Mouse (Mus musculus) WW6 (cell line): ENCODE data around the gene Nprl3.

Experiments
- DNase-seq: peaks from one replicate; pipeline ENCODE4 v3.0.0-alpha.2; 2013; ENCODE audit warnings: low read depth, low spot score

Gene Nprl3

GRCm38 (mm10) chr11:32198256-32198955, 69.1 kb downstream of the Nprl3 start:
- DNase-seq = no peak

- no peak for DNase-seq
Observed at GRCm38 (mm10) chr11:32197766-32198165, 69.7 kb downstream of the Nprl3 start.

DNA sequence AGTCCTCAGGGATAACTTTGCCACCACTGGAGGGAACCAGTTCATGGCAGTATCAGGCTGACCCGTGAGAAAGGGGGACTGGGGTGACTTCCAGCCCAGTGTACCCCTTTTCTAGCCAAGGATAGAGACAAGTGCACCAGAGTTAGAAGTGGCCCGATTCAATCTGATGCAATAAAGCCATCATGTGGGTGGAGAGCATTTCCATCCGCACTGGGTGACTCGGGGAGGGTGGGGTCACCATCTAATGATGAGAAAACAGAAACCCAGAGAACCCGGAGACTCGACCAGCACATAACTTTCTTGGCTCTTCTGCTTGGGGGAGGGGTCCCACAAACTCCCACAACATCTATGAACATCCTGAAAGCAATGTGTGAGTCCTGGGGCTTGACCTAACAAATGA, 70.8 kb downstream of the Nprl3 start:
- DNase-seq = no peak

DNA sequence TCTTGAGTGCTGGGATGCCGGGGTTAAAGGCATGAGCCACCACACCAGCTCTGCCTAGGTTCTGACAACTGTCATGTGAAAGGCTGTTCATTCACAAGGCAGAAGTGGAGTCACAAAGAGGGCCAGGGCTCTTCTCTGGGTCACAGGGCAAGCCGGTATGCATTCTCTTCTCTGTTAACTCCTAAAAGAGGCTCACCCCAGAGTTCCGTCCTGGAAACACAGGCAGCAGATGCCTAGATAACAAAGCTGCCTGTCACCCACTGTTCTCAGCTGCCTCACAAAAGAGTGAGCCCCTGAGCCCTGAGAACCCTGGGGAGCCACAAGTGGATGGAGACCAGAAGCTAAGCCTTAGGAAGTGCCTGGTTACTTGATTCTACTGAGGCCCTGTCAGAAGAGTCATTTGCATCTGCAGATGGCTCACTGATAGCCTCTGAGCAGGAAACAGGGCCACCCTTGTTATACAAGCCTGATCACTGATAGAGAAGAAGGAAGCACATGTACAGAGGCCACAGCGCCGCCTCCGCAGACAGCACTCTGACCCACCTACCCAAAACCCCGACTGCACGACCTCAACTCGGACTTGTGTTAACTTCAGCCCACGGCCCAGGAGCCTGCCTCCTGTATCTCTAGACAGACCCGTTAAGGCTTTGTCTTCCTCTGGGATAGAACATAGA, 71.5 kb downstream of the Nprl3 start:
- no peak for DNase-seq

- no peak for DNase-seq
Observed at GRCm38 (mm10) chr11:32194626-32195025, 72.9 kb downstream of the Nprl3 start.

- DNase-seq = no peak
Observed at GRCm38 (mm10) chr11:32194086-32194485, 73.4 kb downstream of the Nprl3 start.

DNA sequence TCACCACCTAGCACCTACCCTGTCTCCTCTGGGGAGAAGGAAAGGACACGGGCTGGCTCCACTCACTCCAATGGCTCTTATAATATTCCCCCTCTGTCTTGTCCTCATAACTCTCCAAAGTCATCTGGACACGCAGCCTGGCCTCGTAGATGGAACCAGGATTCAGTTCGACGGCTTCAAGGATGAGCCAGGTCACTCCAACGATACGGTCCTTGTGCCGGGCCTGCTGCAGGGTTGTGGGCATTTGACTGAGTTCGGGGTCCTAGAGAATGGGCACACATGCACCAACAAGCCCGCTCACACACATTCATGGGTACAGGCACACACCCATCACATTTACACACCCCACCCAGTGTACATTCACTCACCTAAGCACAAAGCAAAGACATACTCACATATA, 74.4 kb downstream of the Nprl3 start:
- no peak for DNase-seq

DNA sequence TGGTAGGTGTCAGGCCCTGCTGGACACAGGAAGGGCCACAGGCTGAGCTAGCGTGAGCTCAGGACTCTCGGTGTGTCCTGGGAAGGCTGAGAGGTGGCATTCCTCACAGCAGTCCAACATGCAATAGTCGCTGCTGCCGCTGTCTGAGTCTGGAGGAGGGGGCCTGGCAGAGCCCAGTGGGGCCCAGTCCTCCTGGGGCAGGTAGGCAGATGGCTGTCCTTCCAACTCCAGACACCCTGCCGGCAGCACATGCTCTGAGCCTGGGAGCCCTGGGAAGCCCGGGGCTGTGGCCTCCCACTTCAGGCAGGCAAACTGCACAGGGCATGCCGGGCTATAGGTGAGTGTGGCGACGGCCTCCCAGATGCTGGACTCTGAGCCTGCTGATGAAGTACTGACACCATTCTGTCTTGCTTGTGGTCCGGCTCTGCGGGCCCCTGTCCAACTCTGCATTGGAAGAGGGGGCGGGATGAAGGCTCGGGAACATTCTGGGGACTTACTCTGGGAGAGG, 76.8 kb downstream of the Nprl3 start:
- DNase-seq = no peak

GRCm38 (mm10) chr11:32190119-32190518, 77.4 kb downstream of the Nprl3 start:
- DNase-seq = no peak

DNA sequence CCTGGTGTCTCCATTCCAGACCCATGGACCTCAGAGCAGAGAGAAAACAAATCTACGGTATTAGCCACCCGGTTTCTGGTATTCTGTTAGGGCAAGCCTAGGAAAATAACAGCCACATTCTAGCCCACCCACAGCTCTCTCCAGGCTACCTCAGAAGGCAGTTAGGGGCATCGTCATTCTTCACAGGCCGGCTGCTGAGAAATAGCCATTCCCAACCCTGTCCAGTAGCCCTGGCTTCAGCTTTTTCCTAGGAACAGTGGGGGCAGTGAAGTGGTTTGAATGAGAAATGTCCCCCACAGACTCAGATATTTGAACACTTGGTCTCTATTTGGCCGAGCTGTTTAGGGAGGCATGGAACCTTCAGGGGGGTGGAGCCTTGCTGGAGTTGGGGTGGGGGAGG, 78.1 kb downstream of the Nprl3 start:
- DNase-seq = no peak

GRCm38 (mm10) chr11:32188881-32189280, 78.6 kb downstream of the Nprl3 start:
- no peak for DNase-seq

GRCm38 (mm10) chr11:32187256-32187655, 80.3 kb downstream of the Nprl3 start:
- no peak for DNase-seq

DNA sequence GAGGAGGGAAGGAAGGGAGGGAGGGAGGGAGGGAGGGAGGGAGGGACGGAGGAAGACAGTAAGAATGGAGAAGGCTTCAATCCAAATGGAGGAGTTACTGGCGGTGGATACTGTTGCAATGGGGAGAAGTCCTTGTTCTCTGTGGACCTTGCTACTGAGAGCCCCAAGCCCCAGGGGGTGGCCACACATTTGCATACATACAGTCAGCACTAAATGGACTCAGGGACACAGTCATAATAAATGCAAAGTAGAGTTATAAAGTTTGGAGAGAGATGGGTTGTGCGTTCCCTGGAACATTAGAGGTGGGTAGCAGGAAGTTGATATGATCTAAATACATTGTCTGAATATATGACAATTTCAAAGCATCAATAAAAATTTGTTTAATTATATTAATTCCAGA, 81.5 kb downstream of the Nprl3 start:
- no peak for DNase-seq

GRCm38 (mm10) chr11:32184469-32184868, 83.0 kb downstream of the Nprl3 start:
- DNase-seq = no peak

DNA sequence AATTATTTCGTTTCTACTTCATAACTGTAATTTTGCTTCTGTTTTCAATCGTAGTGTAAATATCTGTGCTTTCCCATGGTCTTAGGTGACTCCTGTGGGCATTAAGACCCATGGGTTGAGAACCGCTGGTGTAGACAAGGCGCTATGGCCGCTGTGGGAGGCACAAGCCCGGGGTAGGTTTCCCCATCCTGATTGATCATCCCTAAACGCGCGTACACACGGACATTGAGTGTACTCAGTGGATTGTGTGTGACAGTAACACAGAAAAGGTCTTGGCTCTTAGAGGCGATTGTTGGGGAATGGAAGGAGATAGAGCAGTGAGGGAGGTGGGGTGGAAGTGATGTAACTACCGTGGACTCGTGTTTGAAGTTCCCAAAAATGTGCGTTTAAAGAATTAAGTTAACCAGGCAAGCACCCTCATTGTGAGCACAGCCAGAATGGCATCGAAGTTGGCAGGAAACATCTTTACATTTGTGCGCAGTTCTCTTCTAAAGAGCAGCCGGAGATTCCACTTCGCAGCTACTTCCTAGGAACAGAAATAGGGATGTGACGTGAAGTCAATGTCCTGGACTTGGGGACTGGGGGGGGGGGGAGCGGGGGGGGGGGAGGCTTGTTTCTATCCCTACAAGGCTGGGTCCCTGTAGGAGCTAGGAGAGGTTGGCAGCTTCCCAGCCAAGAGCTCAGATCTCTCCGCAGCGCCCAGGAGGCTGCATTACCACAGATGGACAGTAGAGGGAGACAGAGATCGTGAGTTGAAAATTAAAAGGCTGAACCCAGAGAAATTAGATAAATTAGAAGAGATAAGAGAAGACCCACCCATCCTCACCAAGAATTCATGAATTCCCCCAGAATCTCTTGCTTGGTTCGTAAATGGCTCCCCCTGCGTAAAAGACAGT, 85.3 kb downstream of the Nprl3 start:
- DNase-seq = peak; percentile 52

DNA sequence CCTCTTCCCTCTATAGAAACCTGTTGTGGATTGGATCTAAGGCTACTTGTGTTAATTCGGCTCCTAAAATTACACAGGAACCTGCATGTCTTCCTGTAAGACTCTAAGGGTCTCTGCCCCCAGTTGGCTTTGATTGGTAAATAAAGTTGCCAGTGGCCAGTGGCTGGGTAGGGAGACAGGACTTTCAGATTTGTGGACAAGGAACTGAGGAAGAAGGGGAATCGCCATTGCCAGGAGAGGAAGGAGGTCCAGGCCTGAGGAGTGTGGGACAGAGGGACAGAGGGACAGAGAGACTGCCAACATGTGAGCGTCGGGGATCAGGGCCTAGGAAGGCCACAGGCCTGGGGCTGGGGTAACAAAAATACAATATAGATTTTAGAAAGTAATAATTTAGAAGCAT, 86.3 kb downstream of the Nprl3 start:
- no peak for DNase-seq

DNA sequence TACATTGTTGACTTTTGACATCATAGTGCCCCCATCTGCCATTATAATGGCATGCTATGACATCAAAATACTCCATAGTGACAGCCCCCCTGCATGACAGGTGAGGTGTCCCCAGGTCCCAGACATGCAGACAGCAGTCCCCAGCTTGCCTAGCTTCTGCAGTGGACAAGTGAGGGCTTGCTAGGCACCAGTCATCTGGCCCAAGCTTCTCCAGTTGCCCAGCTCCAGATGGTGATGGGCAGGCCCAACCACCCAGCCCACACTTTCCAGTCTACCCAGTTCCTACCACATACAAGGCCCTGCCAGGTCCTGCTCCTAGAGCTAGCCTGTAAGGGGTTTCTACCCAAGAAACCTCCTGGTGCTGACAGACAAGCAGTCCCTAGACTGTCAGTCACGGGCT, 89.0 kb downstream of the Nprl3 start:
- DNase-seq = no peak
